In genomic region chr12:5250042-5250441, GRCm38 (mm10) we compare ENCODE assay signal across 9 mouse cellular contexts.
DNase-seq lines count a peak whose midpoint lies in the region; ATAC-seq and TF ChIP-seq lines count a peak whose summit lies in the region.
"Had no signal": no experiment of that assay in that cellular context is flagged by ENCODE, and none has a peak within 500 bp of the region (broad histone marks: within the 10 kb centered on the region; RNA-seq: fewer than 3 reads in every experiment).

No protein-coding gene starts in this region.

- H3K4me1 ChIP-seq in lung, adult 2 months (ENCODE audit: control insufficient read depth, insufficient read depth, low read length), result no peaks in the 10 kb centered on the region
- H3K4me1 ChIP-seq in intestine, postnatal 0 days (replicated peaks; ENCODE audit: control insufficient read depth, insufficient read depth, low read length), result no peaks in the 10 kb centered on the region; the same call in 1 of the 2 replicates
- H3K4me1 ChIP-seq in hindbrain, embryonic 16.5 days (ENCODE audit: control insufficient read depth, insufficient read depth, low read depth, low read length), result peaks cover 43% of the 10 kb centered on the region

- no peaks in the 10 kb centered on the region for H3K36me3 ChIP-seq in intestine, postnatal 0 days (ENCODE audit: control insufficient read depth, insufficient read depth)
- no peaks in the 10 kb centered on the region for H3K36me3 ChIP-seq in hindbrain, embryonic 16.5 days (ENCODE audit: control insufficient read depth, insufficient read depth, low read length)

- no peaks in the 10 kb centered on the region for H3K9me3 ChIP-seq in intestine, postnatal 0 days (ENCODE audit: control insufficient read depth)
- no peaks in the 10 kb centered on the region for H3K9me3 ChIP-seq in hindbrain, embryonic 16.5 days (ENCODE audit: control insufficient read depth, low read length)

- H3K9ac ChIP-seq in intestine, postnatal 0 days (ENCODE audit: low read depth, low read length), result no peak overlapping the region
- H3K9ac ChIP-seq in hindbrain, embryonic 16.5 days (ENCODE audit: low read depth, low read length), result no peak overlapping the region

- H3K4me3 ChIP-seq in lung, adult 2 months (replicated peaks; ENCODE audit: extremely low read depth, low read depth, low read length), result no peak overlapping the region
- H3K4me3 ChIP-seq in intestine, postnatal 0 days (ENCODE audit: low read depth, low read length), result no peak overlapping the region
- no peak overlapping the region for H3K4me3 ChIP-seq in hindbrain, embryonic 16.5 days (ENCODE audit: low read length)

- peak; percentile 85 for ATAC-seq in intestine, postnatal 0 days
- ATAC-seq in hindbrain, embryonic 16.5 days, result no peak

- no peak for TF ChIP-seq POLR2A in lung, adult 2 months (IDR thresholded peaks at IDR 0.05; ENCODE audit: borderline replicate concordance, extremely low read depth, low read depth, low read length)

- no peak for DNase-seq in lung, adult 2 months
- no peak for DNase-seq in lung, postnatal 14 days
- peak; percentile 43 to 67 for DNase-seq in kidney, postnatal 4 days
- no peak for DNase-seq in urinary bladder, adult 2 months (ENCODE audit: low spot score)
- no peak for DNase-seq in spleen, adult 12 weeks (ENCODE audit: low spot score)
- DNase-seq: right cerebral cortex, postnatal 4 days; thymus, postnatal 36 days had no signal

- no peak overlapping the region for H3K27ac ChIP-seq in intestine, postnatal 0 days (ENCODE audit: low read depth, low read length)
- no peak overlapping the region for H3K27ac ChIP-seq in hindbrain, embryonic 16.5 days (ENCODE audit: low read depth, low read length)

- WGBS in lung, adult 2 months, result 53% methylated on average over 7 of the region's 7 CpGs
- 44% methylated on average over 7 of the region's 7 CpGs for WGBS in intestine, postnatal 0 days
- 33% methylated on average over 7 of the region's 7 CpGs for WGBS in hindbrain, embryonic 16.5 days

- TF ChIP-seq CTCF in lung, adult 2 months (IDR thresholded peaks at IDR 0.05; ENCODE audit: insufficient read depth, low read length), result peak; percentile 22; the same call in 1 of the 2 replicates
- peak; percentile 45 for TF ChIP-seq CTCF in intestine, postnatal 0 days (IDR thresholded peaks at IDR 0.05; ENCODE audit: low read depth)

- no peak overlapping the region for H3K4me2 ChIP-seq in intestine, postnatal 0 days (replicated peaks; ENCODE audit: low read depth)
- H3K4me2 ChIP-seq in hindbrain, embryonic 16.5 days (ENCODE audit: low read length), result no peak overlapping the region

- no peaks in the 10 kb centered on the region for H3K27me3 ChIP-seq in intestine, postnatal 0 days (replicated peaks; ENCODE audit: control insufficient read depth, insufficient read depth, low read length)
- H3K27me3 ChIP-seq in hindbrain, embryonic 16.5 days (replicated peaks; ENCODE audit: control insufficient read depth, insufficient read depth, low read length), result no peaks in the 10 kb centered on the region

Comparison
In these comparisons a context has a peak if more than half of its experiments do, and no peak if none do; other contexts are left out.
1. DNase-seq: peak in kidney, postnatal 4 days (2 of 2); none in lung, adult 2 months (single experiment), lung, postnatal 14 days (single experiment), urinary bladder, adult 2 months (single experiment) and spleen, adult 12 weeks (single experiment).